Mouse (Mus musculus) forebrain, embryonic 10.5 days (tissue): ENCODE data around the gene Gm49510. TPM values are rescaled to one million over a fixed set of nuclear protein-coding genes. Genes with fewer than 3 reads are reported as not detected.

Experiments used
- DNase-seq: peaks from one replicate; pipeline ENCODE4 v3.0.0-alpha.2; 2017; ENCODE audit warnings: low spot score; ENCODE audit errors: extremely low spot score
- H3K27ac ChIP-seq: fragments of 300-500 bp; sonication (generic); 2 replicates; pipeline ENCODE4 v1.5.1; 2016; ENCODE audit warnings: mild to moderate bottlenecking
- H3K27me3 ChIP-seq: fragments of 300-500 bp; sonication (generic); 2 replicates; pipeline ENCODE4 v1.6.1; 2016; ENCODE audit warnings: mild to moderate bottlenecking; ENCODE audit not compliant: poor library complexity, severe bottlenecking
- H3K36me3 ChIP-seq: fragments of 300-500 bp; sonication (generic); replicated peaks from 2 replicates; pipeline ENCODE4 v1.6.1; 2016; ENCODE audit warnings: mild to moderate bottlenecking, moderate library complexity
- H3K4me1 ChIP-seq: fragments of 300-500 bp; sonication (generic); 2 replicates; pipeline ENCODE4 v1.6.1; 2016
- H3K4me3 ChIP-seq: fragments of 300-500 bp; sonication (generic); 2 replicates; pipeline ENCODE4 v1.5.1; 2016; ENCODE audit warnings: mild to moderate bottlenecking, moderate library complexity
- H3K9me3 ChIP-seq: fragments of 300-500 bp; sonication (generic); 2 replicates; pipeline ENCODE4 v1.6.1; 2016; ENCODE audit warnings: mild to moderate bottlenecking, moderate library complexity
- WGBS: fragments of 180-500 bp; shearing (Covaris S2); methylation state at CpG from one replicate; pipeline ENCODE4 v1.1.7; 2016; 5-methylcytosine and 5-hydroxymethylcytosine counted together
- polyA plus RNA-seq: library from polyadenylated mRNA; unstranded; fragments of >200 nt; fragmentation: Nextera tagmentation; extraction: Ambion mirVana; gene quantifications from 2 replicates; pipeline ENCODE4 v1.2.1, GENCODE M21; 2016

Gene Gm49510
- polyA plus RNA-seq, 1 experiment from 2014 or later, result 0.35 TPM

DNA sequence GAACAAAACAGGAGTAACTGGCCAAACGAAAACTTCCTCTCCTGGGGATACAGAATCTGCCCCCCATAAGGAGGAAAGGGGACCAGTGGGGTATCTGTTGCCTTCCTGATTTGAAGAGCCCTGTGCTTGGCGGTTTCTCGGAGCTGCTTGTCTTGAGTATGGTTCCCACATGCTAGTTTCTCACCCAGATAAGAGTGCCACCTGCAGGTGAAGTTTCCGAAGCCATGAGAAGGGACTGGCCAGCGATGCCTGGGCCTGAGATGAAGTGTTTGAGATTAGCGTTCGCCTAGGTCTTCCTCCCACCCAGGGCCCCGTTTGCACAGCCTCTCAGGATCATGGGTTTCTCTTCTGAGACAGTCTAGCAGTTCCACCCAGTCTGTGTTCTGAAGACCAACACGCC lies 12.6 kb downstream of the Gm49510 start:
- H3K36me3 ChIP-seq, result peaks cover 57% of the 10 kb centered on the region
- DNase-seq, result peak; percentile 50
- no peak overlapping the region for H3K27ac ChIP-seq
- no peak overlapping the region for H3K4me3 ChIP-seq
- no peaks in the 10 kb centered on the region for H3K9me3 ChIP-seq
- WGBS, result 38% methylated on average over 9 of the region's 9 CpGs
- no peaks in the 10 kb centered on the region for H3K27me3 ChIP-seq
- H3K4me1 ChIP-seq, result peaks cover 46% of the 10 kb centered on the region

- Histone ChIP-seq H3K27ac (peak within 1 kb of the TSS; percentile 96), H3K4me3 (peak within 1 kb of the TSS; percentile 90), H3K36me3 (peaks cover 55% of the 10 kb centered on the region), H3K27me3 (no peaks in the 10 kb centered on the region), H3K9me3 (no peaks in the 10 kb centered on the region), H3K4me1 (peaks cover 55% of the 10 kb centered on the region)
- under 1% methylated on average over 51 of the region's 51 CpGs for WGBS
- DNase-seq, result peak; percentile 99
These were observed 14.2 kb downstream of the Gm49510 start, which contains the start of gene Pdxp for GRCm38 (mm10) chr15:78913632-78914090. Gene Pdxp, plus strand, starts transcription at chr15:78913919.

- DNase-seq, result peak; percentile 41
- peak overlapping the region; percentile 96 for H3K27ac ChIP-seq
- H3K27me3 ChIP-seq, result no peaks in the 10 kb centered on the region
- WGBS, result under 1% methylated on average over 86 of the region's 87 CpGs
- H3K4me3 ChIP-seq, result peak overlapping the region; percentile 90
- peaks cover 55% of the 10 kb centered on the region for H3K36me3 ChIP-seq
- H3K9me3 ChIP-seq, result no peaks in the 10 kb centered on the region
- peaks cover 55% of the 10 kb centered on the region for H3K4me1 ChIP-seq
These were observed 14.8 kb downstream of the Gm49510 start for GRCm38 (mm10) chr15:78914091-78914822.

DNA sequence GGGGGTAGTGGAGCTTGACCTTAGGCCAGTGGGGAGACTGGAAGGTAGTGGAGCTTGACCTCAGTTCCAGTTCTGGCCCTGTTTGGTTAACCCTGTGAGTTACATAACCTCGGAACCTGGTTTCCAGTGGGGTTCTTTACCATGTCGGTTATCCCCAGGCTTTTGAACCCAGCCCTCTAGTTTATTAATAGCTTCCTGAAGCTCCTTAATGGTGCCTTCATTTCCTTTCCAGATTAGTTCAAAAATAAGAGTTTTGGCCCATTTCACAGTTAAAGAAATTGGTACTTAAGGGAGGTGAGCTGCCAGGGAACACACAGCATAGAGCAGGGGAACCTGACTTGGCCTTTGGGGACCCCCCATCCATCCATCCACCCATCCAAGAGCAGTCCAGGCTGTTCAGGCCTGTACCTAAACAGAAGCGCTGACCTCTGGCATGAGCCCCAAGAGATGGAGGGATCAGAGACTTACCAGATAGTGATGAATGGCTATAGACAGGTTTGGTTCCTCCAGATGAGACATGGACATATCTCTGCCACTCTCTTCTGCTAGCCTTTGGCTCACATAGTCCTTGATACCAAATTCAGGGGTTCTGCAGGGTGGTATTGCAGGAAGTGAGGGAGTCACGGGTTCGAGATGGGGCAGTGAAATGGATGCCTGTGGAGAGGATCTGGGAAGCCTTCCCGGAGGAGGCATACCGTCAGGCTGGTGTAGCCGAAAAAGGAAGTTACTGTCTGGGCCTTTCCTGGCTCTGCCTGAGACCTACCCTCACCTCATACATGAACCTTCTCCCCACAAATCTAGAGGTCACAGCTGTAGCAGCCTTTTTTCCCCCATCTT lies 15.6 kb downstream of the Gm49510 start:
- Histone ChIP-seq H3K27ac (peak overlapping the region; percentile 96), H3K36me3 (peaks cover 55% of the 10 kb centered on the region), H3K9me3 (no peaks in the 10 kb centered on the region), H3K27me3 (no peaks in the 10 kb centered on the region), H3K4me1 (peaks cover 55% of the 10 kb centered on the region), H3K4me3 (peak overlapping the region; percentile 90)
- DNase-seq, result no peak
- WGBS, result 53% methylated on average over 8 of the region's 8 CpGs

DNA sequence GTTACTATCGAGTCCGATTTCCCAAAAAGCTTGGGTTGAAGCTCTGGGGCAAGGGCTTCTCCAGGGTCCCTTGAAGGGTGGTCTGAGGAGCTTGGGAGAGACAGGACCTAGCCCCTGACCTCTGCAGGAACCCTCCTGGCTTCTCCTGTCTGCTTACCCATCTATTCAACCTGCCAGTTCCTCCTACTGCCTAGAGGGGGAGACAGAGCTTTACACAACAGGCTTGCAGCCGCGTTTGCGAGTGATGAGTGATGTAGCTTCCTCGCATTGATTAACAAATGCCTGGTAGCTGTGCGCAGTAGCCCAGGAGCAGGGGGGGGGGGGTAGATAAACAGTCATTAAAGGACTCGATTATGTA lies 16.2 kb downstream of the Gm49510 start:
- Histone ChIP-seq H3K36me3 (peaks cover 51% of the 10 kb centered on the region), H3K27ac (0 out of 2 replicates have a peak overlapping the region, but pooled peaks have one; percentile 0), H3K4me3 (peak overlapping the region; percentile 90), H3K4me1 (peaks cover 55% of the 10 kb centered on the region), H3K9me3 (no peaks in the 10 kb centered on the region), H3K27me3 (no peaks in the 10 kb centered on the region)
- 14% methylated on average over 8 of the region's 8 CpGs for WGBS
- DNase-seq, result peak; percentile 71

- H3K36me3 ChIP-seq, result peaks cover 46% of the 10 kb centered on the region
- H3K27me3 ChIP-seq, result no peaks in the 10 kb centered on the region
- peaks cover 54% of the 10 kb centered on the region for H3K4me1 ChIP-seq
- 72% methylated on average over 12 of the region's 12 CpGs for WGBS
- DNase-seq, result no peak
- H3K4me3 ChIP-seq, result peak overlapping the region; percentile 90
- H3K9me3 ChIP-seq, result no peaks in the 10 kb centered on the region
- 0 out of 2 replicates have a peak overlapping the region, but pooled peaks have one; percentile 0 for H3K27ac ChIP-seq
These were observed 16.8 kb downstream of the Gm49510 start for GRCm38 (mm10) chr15:78916052-78916826.

DNA sequence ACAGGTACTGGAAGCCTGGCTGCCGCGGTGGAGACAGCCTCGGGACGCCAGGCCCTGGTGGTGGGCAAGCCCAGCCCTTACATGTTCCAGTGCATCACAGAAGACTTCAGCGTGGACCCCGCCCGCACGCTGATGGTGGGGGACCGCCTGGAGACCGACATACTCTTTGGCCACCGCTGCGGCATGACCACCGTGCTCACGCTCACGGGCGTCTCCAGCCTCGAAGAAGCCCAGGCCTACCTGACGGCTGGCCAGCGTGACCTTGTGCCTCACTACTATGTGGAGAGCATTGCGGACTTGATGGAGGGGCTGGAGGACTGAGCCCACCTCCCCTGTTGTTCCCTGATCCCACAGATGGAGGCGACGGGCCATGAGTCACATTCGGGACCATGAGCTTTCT lies 18.7 kb downstream of the Gm49510 start:
- no peak for DNase-seq
- WGBS, result 92% methylated on average over 23 of the region's 23 CpGs
- H3K9me3 ChIP-seq, result no peaks in the 10 kb centered on the region
- no peak overlapping the region for H3K27ac ChIP-seq
- peaks cover 48% of the 10 kb centered on the region for H3K4me1 ChIP-seq
- no peak overlapping the region for H3K4me3 ChIP-seq
- no peaks in the 10 kb centered on the region for H3K27me3 ChIP-seq
- peaks cover 42% of the 10 kb centered on the region for H3K36me3 ChIP-seq

- H3K36me3 ChIP-seq, result peaks cover 42% of the 10 kb centered on the region
- H3K27ac ChIP-seq, result no peak overlapping the region
- H3K4me3 ChIP-seq, result no peak overlapping the region
- H3K9me3 ChIP-seq, result no peaks in the 10 kb centered on the region
- DNase-seq, result no peak
- WGBS, result 88% methylated on average over 12 of the region's 12 CpGs
- 0 out of 2 replicates have a peak, but pooled peaks cover under 1% of the 10 kb centered on the region for H3K27me3 ChIP-seq
- H3K4me1 ChIP-seq, result peaks cover 43% of the 10 kb centered on the region
These were observed 20.4 kb downstream of the Gm49510 start for GRCm38 (mm10) chr15:78919914-78920313.

- DNase-seq, result no peak
- H3K27ac ChIP-seq, result no peak overlapping the region
- peaks cover 25% of the 10 kb centered on the region for H3K27me3 ChIP-seq
These were observed 23.2 kb downstream of the Gm49510 start for GRCm38 (mm10) chr15:78922700-78923099.

GRCm38 (mm10) chr15:78923585-78923984 lies 24.1 kb downstream of the Gm49510 start:
- Histone ChIP-seq H3K4me3 (no peak overlapping the region), H3K27ac (peak overlapping the region; percentile 53; the same call in 1 of the 2 replicates), H3K4me1 (peaks cover 52% of the 10 kb centered on the region), H3K27me3 (peaks cover 27% of the 10 kb centered on the region), H3K9me3 (no peaks in the 10 kb centered on the region), H3K36me3 (peaks cover 17% of the 10 kb centered on the region)
- DNase-seq, result no peak
- 71% methylated on average over 6 of the region's 6 CpGs for WGBS

More at GRCm38 (mm10) chr15:78922700-78923099, 23.2 kb downstream of the Gm49510 start:
- 84% methylated on average over 7 of the region's 7 CpGs for WGBS
- H3K4me1 ChIP-seq, result peaks cover 46% of the 10 kb centered on the region
- no peaks in the 10 kb centered on the region for H3K9me3 ChIP-seq
- H3K36me3 ChIP-seq, result peaks cover 24% of the 10 kb centered on the region
- no peak overlapping the region for H3K4me3 ChIP-seq

DNA sequence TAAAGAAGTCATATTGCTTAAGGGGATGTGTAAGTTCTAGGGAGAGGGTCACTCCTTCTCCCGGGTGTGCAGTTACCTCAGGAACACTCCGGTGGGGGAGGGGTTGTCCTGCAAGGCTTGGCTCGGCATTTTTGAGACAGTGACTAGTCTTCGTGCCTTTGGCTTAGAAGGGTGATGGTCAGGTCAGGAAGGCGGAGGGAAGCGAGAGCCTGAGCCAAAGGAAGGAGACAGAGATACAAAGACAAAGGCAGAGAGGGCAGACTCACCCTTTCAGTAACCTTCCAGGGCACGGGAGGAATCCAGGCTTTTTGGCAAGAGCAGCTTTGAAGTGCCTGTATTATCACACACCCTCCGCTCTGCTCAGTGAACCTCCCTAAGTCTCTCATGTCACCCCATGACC lies 25.7 kb downstream of the Gm49510 start:
- H3K27ac ChIP-seq, result peak overlapping the region; percentile 79
- H3K4me1 ChIP-seq, result peaks cover 54% of the 10 kb centered on the region
- H3K36me3 ChIP-seq, result peaks cover 12% of the 10 kb centered on the region
- DNase-seq, result no peak
- H3K9me3 ChIP-seq, result no peaks in the 10 kb centered on the region
- WGBS, result 36% methylated on average over 8 of the region's 8 CpGs
- peaks cover 27% of the 10 kb centered on the region for H3K27me3 ChIP-seq
- H3K4me3 ChIP-seq, result no peak overlapping the region
